Mouse (Mus musculus): ENCODE results near the gene Scn3a.

GRCm38 (mm10) chr2:65414237-65414636 lies 153.2 kb downstream of the Scn3a start:
- TF ChIP-seq POLR2A (IDR thresholded peaks at IDR 0.05; ENCODE audit: insufficient read depth, low read depth, low read length): no peak
- no peak for TF ChIP-seq CTCF (IDR thresholded peaks at IDR 0.05; ENCODE audit: insufficient read depth, low read depth, low read length)
